Mouse (Mus musculus) Muller cell, postnatal 12 days (primary cell): ENCODE measurements around the gene Slc19a1.

ENCODE experiments used
- DNase-seq: peaks from one replicate; pipeline ENCODE4 v3.0.0-alpha.2; 2015; ENCODE audit errors: inconsistent ontology term

Gene Slc19a1

GRCm38 (mm10) chr10:77093817-77094216, 61.8 kb downstream of the Slc19a1 start:
- no peak for DNase-seq

- no peak for DNase-seq
These were observed 63.6 kb downstream of the Slc19a1 start for GRCm38 (mm10) chr10:77095666-77096065.

GRCm38 (mm10) chr10:77097006-77097889, 65.2 kb downstream of the Slc19a1 start:
- peak; percentile 86 for DNase-seq

GRCm38 (mm10) chr10:77097890-77098200, 65.8 kb downstream of the Slc19a1 start:
- peak; percentile 92 for DNase-seq

GRCm38 (mm10) chr10:77098619-77099018, 66.6 kb downstream of the Slc19a1 start:
- DNase-seq, result peak; percentile 82

- DNase-seq, result no peak
These were observed 67.7 kb downstream of the Slc19a1 start for GRCm38 (mm10) chr10:77099777-77100176.

GRCm38 (mm10) chr10:77103689-77104088, 71.6 kb downstream of the Slc19a1 start:
- DNase-seq, result no peak

GRCm38 (mm10) chr10:77104327-77104726, 72.3 kb downstream of the Slc19a1 start:
- DNase-seq, result no peak

GRCm38 (mm10) chr10:77108106-77108505, 76.1 kb downstream of the Slc19a1 start:
- no peak for DNase-seq

GRCm38 (mm10) chr10:77110010-77110409, 78.0 kb downstream of the Slc19a1 start:
- DNase-seq, result no peak
